Comparison of ENCODE assay signal across 7 mouse cellular contexts in genomic region chrX:162717837-162718236, GRCm38 (mm10). TPM values are rescaled to one million over a fixed set of nuclear protein-coding genes. Genes with fewer than 3 reads are reported as not detected.
DNase-seq lines count a peak whose midpoint lies in the region; ATAC-seq lines count a peak whose summit lies in the region.

No protein-coding gene starts in this region.

- 30% methylated on average over 5 of the region's 5 CpGs for WGBS in intestine, embryonic 14.5 days
- WGBS in liver, embryonic 13.5 days (ENCODE audit: insufficient replicate concordance), result 31% methylated on average over 5 of the region's 5 CpGs

- H3K9ac ChIP-seq in intestine, embryonic 14.5 days (ENCODE audit: low read length), result no peak overlapping the region
- no peak overlapping the region for H3K9ac ChIP-seq in liver, embryonic 13.5 days

- H3K27ac ChIP-seq in intestine, embryonic 14.5 days (ENCODE audit: low read depth), result no peak overlapping the region
- H3K27ac ChIP-seq in liver, embryonic 13.5 days, result no peak overlapping the region

- no peaks in the 10 kb centered on the region for H3K36me3 ChIP-seq in intestine, embryonic 14.5 days (ENCODE audit: control insufficient read depth, insufficient read depth, low read length)
- H3K36me3 ChIP-seq in liver, embryonic 13.5 days, result no peaks in the 10 kb centered on the region

- DNase-seq in right cerebral cortex, adult 18-20 months, result peak; percentile 37
- DNase-seq in right cerebral cortex, postnatal 36 days (ENCODE audit: low spot score in 2 of 2), result no peak
- peak; percentile 78 for DNase-seq in ZHBTc4 (ENCODE audit: low read depth, low spot score)
- peak; percentile 48 for DNase-seq in cerebellum, postnatal 36 days
- peak; percentile 62 for DNase-seq in intestine, embryonic 14.5 days (ENCODE audit: low spot score)
- DNase-seq in liver, embryonic 13.5 days, result peak; percentile 39
- peak; percentile 25 for DNase-seq in skeletal muscle tissue, adult 2 months (ENCODE audit: low read depth, low spot score)

- H3K27me3 ChIP-seq in intestine, embryonic 14.5 days (replicated peaks; ENCODE audit: control insufficient read depth, insufficient read depth, low read length), result no peaks in the 10 kb centered on the region
- no peaks in the 10 kb centered on the region for H3K27me3 ChIP-seq in liver, embryonic 13.5 days

- ATAC-seq in intestine, embryonic 14.5 days (replicated peaks; ENCODE audit: low FRiP score, low TSS enrichment, low read depth), result no peak
- ATAC-seq in liver, embryonic 13.5 days (ENCODE audit: low read depth), result peak; percentile 59; the same call in 1 of the 2 replicates

- no peaks in the 10 kb centered on the region for H3K9me3 ChIP-seq in intestine, embryonic 14.5 days (ENCODE audit: control insufficient read depth, low read length)
- H3K9me3 ChIP-seq in liver, embryonic 13.5 days (replicated peaks), result no peaks in the 10 kb centered on the region

- H3K4me3 ChIP-seq in intestine, embryonic 14.5 days (ENCODE audit: low read depth, low read length), result no peak overlapping the region
- no peak overlapping the region for H3K4me3 ChIP-seq in liver, embryonic 13.5 days (replicated peaks)

- H3K4me1 ChIP-seq in intestine, embryonic 14.5 days (replicated peaks; ENCODE audit: control insufficient read depth, insufficient read depth, low read length), result no peaks in the 10 kb centered on the region
- H3K4me1 ChIP-seq in liver, embryonic 13.5 days (replicated peaks), result no peaks in the 10 kb centered on the region

- no peak overlapping the region for H3K4me2 ChIP-seq in intestine, embryonic 14.5 days (ENCODE audit: low read length)
- no peak overlapping the region for H3K4me2 ChIP-seq in liver, embryonic 13.5 days

RNA-seq across cellular contexts. Expression of gene Rbbp7, which starts 42.4 kb away (rescaled TPM):
- polyA plus RNA-seq in intestine, embryonic 14.5 days (2014; fragmentation: Nextera tagmentation; extraction: Ambion mirVana), result 648 and 671 TPM in 2 replicates
- polyA plus RNA-seq in liver, embryonic 13.5 days (2015; fragmentation: Nextera tagmentation; extraction: Ambion mirVana), result 265 and 297 TPM in 2 replicates

Comparison
In these comparisons a context has a peak if more than half of its experiments do, and no peak if none do; other contexts are left out.
1. DNase-seq: peak in right cerebral cortex, adult 18-20 months (single experiment), ZHBTc4 (single experiment), cerebellum, postnatal 36 days (2 of 2), intestine, embryonic 14.5 days (single experiment), liver, embryonic 13.5 days (single experiment) and skeletal muscle tissue, adult 2 months (single experiment); none in right cerebral cortex, postnatal 36 days (0 of 2).